Mouse (Mus musculus): ENCODE results near the gene Bbs5. TPM values are rescaled to one million over a fixed set of nuclear protein-coding genes. Genes with fewer than 3 reads are reported as not detected.
"Not testable (repeated sequence)": the region's sequence is repeated elsewhere in the genome, so short reads cannot be mapped to it uniquely, and the experiment has no call there.

The Bbs5 gene
- polyA plus RNA-seq, 1 experiment, result 38.5 TPM

GRCm38 (mm10) chr2:69667656-69668055 is 20.7 kb downstream of the Bbs5 start:
- DNase-seq (ENCODE audit: extremely low spot score in 1 of 2, low spot score in 1 of 2), result no peak

- DNase-seq (ENCODE audit: extremely low spot score in 1 of 2, low spot score in 1 of 2), result no peak
Observed at GRCm38 (mm10) chr2:69668414-69668813, 21.4 kb downstream of the Bbs5 start.

- no peak for DNase-seq (ENCODE audit: extremely low spot score in 1 of 2, low spot score in 1 of 2)
Observed at GRCm38 (mm10) chr2:69669853-69670252, 22.9 kb downstream of the Bbs5 start, which contains the start of gene Klhl41. Klhl41 (plus strand) TSS chr2:69670120.

- DNase-seq (ENCODE audit: extremely low spot score in 1 of 2, low spot score in 1 of 2), result no peak
Observed at GRCm38 (mm10) chr2:69673723-69674122, 26.8 kb downstream of the Bbs5 start.

- DNase-seq (ENCODE audit: extremely low spot score in 1 of 2, low spot score in 1 of 2), result no peak
Observed at GRCm38 (mm10) chr2:69675266-69675665, 28.3 kb downstream of the Bbs5 start.

GRCm38 (mm10) chr2:69676713-69677112 is 29.7 kb downstream of the Bbs5 start:
- no peak for DNase-seq (ENCODE audit: extremely low spot score in 1 of 2, low spot score in 1 of 2)

- not testable (repeated sequence) for DNase-seq (ENCODE audit: extremely low spot score in 1 of 2, low spot score in 1 of 2)
Observed at GRCm38 (mm10) chr2:69677215-69677614, 30.2 kb downstream of the Bbs5 start.

GRCm38 (mm10) chr2:69679990-69680389 is 33.0 kb downstream of the Bbs5 start:
- no peak for DNase-seq (ENCODE audit: extremely low spot score in 1 of 2, low spot score in 1 of 2)

GRCm38 (mm10) chr2:69681931-69682330 is 35.0 kb downstream of the Bbs5 start:
- DNase-seq (ENCODE audit: extremely low spot score in 1 of 2, low spot score in 1 of 2), result no peak

GRCm38 (mm10) chr2:69683036-69683805 is 36.2 kb downstream of the Bbs5 start:
- peak in 1 of 2 experiments; percentile 48 for DNase-seq (ENCODE audit: extremely low spot score in 1 of 2, low spot score in 1 of 2)

GRCm38 (mm10) chr2:69684488-69684887 is 37.5 kb downstream of the Bbs5 start:
- DNase-seq (ENCODE audit: extremely low spot score in 1 of 2, low spot score in 1 of 2), result no peak

GRCm38 (mm10) chr2:69690214-69690613 is 43.2 kb downstream of the Bbs5 start:
- DNase-seq (ENCODE audit: extremely low spot score in 1 of 2, low spot score in 1 of 2), result peak in 1 of 2 experiments; percentile 27

GRCm38 (mm10) chr2:69690843-69691242 is 43.9 kb downstream of the Bbs5 start:
- no peak for DNase-seq (ENCODE audit: extremely low spot score in 1 of 2, low spot score in 1 of 2)

- DNase-seq (ENCODE audit: extremely low spot score in 1 of 2, low spot score in 1 of 2), result no peak
Observed at GRCm38 (mm10) chr2:69693501-69693900, 46.5 kb downstream of the Bbs5 start.

- no peak for DNase-seq (ENCODE audit: extremely low spot score in 1 of 2, low spot score in 1 of 2)
Observed at GRCm38 (mm10) chr2:69700446-69700845, 53.5 kb downstream of the Bbs5 start.

- DNase-seq (ENCODE audit: extremely low spot score in 1 of 2, low spot score in 1 of 2), result peak in 1 of 2 experiments; percentile 54
Observed at GRCm38 (mm10) chr2:69712171-69712570, 65.2 kb downstream of the Bbs5 start.

- DNase-seq (ENCODE audit: extremely low spot score in 1 of 2, low spot score in 1 of 2), result peak; percentile 92
Observed at GRCm38 (mm10) chr2:69712981-69713625, 66.1 kb downstream of the Bbs5 start, which contains the start of gene Fastkd1. Fastkd1 (minus strand) TSS chr2:69713516.

GRCm38 (mm10) chr2:69713626-69714014 is 66.6 kb downstream of the Bbs5 start:
- no peak for DNase-seq (ENCODE audit: extremely low spot score in 1 of 2, low spot score in 1 of 2)

GRCm38 (mm10) chr2:69714126-69714525 is 67.2 kb downstream of the Bbs5 start:
- DNase-seq (ENCODE audit: extremely low spot score in 1 of 2, low spot score in 1 of 2), result no peak

GRCm38 (mm10) chr2:69716483-69716882 is 69.5 kb downstream of the Bbs5 start:
- DNase-seq (ENCODE audit: extremely low spot score in 1 of 2, low spot score in 1 of 2), result no peak
